Mouse (Mus musculus): ENCODE measurements around the gene Gm49380. TPM values are rescaled to one million over a fixed set of nuclear protein-coding genes. Genes with fewer than 3 reads are reported as not detected.
A peak's percentile ranks its signal among the peaks of the same experiment; 100 is the strongest.

The Gm49380 gene
- polyA plus RNA-seq, 1 experiment from 2014 or later, result not detected

DNA sequence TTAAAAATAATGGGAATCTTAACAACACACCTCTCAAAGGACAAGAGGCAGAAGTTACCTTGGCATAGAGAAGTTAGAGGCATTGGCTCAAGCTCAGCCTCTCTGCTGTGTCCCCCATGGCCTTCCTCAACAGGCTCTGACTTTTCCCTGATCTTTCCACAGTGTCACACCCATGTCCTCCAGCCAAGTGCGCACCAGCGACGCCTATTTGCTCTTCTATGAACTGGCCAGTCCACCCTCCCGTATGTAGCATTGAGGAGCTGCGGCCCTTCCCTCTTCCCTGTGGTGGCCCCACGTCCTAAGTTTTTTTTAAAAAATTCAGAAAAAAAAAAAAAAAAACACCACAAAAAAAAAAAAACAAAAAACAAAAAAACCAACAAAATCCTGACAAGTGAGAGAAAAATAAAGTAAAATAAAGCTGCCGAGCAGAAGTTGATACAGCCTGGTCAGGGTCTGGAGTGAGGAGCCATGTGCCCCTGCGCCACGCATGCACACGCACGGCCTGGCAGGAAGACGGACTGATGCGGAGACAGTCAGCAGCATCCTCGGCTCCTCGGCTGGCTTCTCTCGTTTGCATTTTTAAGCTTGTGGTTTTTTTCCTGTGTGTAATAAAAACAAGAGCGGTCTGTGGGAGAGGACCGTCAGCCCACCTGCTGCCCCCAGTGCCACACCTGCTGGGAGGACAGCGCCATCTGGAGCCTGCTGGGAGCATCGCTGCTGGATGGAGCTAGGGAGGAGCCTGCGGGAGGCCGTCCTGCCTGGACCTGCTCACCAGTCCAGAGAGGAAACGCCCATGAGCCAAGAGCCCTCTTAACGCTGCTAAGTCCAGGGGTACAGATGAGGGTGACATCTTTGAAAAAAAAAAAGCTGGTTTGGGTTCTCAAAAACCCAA lies 19.4 kb downstream of the Gm49380 start:
- no peak overlapping the region for H3K27ac ChIP-seq (ENCODE audit: low read depth, low read length)
- H3K27me3 ChIP-seq (ENCODE audit: control insufficient read depth, insufficient read depth, low read length), result no peaks in the 10 kb centered on the region; the same call in 1 of the 2 replicates
- no peak overlapping the region for H3K4me2 ChIP-seq (ENCODE audit: low read depth, low read length, severe bottlenecking)
- peak; percentile 89 for DNase-seq (ENCODE audit: low spot score)
- WGBS, result 35% methylated on average over 24 of the region's 24 CpGs
- peak; percentile 61; the same call in 1 of the 2 replicates for ATAC-seq (replicated peaks; ENCODE audit: low FRiP score)
- no peak overlapping the region for H3K4me3 ChIP-seq (ENCODE audit: low read depth, low read length)
- peaks cover 5% of the 10 kb centered on the region; the same call in 1 of the 2 replicates for H3K4me1 ChIP-seq (replicated peaks; ENCODE audit: control insufficient read depth, insufficient read depth, low read length)
- no peak overlapping the region for H3K9ac ChIP-seq (ENCODE audit: low read length)
- no peaks in the 10 kb centered on the region for H3K9me3 ChIP-seq (ENCODE audit: control insufficient read depth, low read length)
- no peaks in the 10 kb centered on the region for H3K36me3 ChIP-seq (ENCODE audit: control insufficient read depth, insufficient read depth, low read length)

DNA sequence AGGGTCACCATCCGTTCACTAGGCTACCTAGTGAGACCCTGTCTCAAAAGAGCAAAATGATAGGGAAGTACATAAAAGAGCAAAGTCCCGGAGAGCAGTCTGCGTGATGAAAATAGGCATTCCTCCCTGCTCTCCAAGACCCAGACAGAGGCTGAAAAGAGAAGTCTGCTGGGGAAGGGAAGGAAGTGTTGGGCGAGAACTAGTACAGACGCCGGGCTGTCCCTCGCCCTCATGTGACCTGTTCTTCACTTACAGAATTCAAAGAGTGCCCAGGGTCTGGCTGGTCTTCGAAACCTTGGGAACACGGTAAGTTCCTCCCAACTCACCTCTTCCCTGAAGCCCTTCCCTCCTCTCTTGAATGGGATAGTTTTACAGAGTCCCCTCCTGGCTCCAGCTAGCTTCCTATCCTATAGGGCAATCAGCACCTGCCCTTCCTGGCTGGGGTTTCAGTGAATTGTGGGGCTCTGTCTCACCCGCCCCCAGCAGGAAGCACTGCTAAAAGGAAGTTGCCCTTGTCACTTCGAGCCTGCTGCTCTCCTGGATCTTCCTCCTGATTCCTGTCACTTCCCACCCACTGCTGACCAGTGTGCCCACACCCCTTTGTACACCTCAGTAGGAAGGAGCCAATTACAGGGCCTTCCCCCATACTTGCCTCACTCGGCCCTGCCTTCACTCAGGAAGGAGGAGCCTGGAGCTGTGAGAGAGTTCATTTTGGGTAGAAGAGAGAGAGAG lies 24.3 kb downstream of the Gm49380 start:
- H3K27me3 ChIP-seq (ENCODE audit: control insufficient read depth, insufficient read depth, low read length), result peaks cover 17% of the 10 kb centered on the region

DNA sequence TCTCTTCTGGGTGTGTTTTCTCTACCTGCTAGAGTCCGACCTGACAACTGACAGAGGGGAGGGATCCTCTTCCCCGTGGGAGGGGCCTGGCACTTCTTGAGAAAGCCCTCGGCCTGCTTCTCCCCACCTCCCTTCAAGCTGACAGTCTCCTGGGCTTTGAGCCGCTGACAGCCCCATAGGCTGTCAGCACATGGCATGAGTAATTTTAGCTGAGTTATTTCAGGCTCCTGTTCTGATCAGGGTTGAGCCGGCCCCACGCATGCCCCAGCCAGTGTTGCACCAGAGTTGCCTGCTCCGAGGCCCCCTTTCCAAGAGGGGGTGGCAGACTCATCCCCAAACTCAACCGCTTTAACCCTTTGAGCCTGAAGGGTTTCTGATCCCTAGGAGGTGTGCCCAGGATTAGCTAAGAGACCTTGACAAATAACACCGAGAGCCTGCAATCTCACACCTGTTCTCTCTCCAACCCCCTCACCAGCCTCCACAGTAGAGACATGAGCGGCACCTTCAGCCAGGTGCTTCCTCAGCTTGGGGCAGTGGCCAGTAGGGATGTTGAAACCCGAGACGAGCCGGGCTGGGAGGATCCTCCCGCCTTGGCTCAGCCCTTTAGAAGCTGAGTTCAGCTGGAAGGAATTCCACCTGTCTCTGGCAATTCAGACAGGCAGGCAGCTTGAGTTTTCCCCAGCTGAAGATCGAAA lies 25.4 kb downstream of the Gm49380 start:
- Histone ChIP-seq H3K4me3 (ENCODE audit: low read depth, low read length) (no peak overlapping the region), H3K9ac (ENCODE audit: low read length) (no peak overlapping the region), H3K27me3 (ENCODE audit: control insufficient read depth, insufficient read depth, low read length) (peaks cover 25% of the 10 kb centered on the region), H3K36me3 (ENCODE audit: control insufficient read depth, insufficient read depth, low read length) (no peaks in the 10 kb centered on the region), H3K9me3 (ENCODE audit: control insufficient read depth, low read length) (no peaks in the 10 kb centered on the region), H3K27ac (ENCODE audit: low read depth, low read length) (no peak overlapping the region), H3K4me2 (ENCODE audit: low read depth, low read length, severe bottlenecking) (no peak overlapping the region), H3K4me1 (replicated peaks; ENCODE audit: control insufficient read depth, insufficient read depth, low read length) (peaks cover 27% of the 10 kb centered on the region)
- WGBS, result 12% methylated on average over 15 of the region's 15 CpGs
- DNase-seq (ENCODE audit: low spot score) (no peak), ATAC-seq (replicated peaks; ENCODE audit: low FRiP score) (no peak)

More for the DNA sequence above, 24.3 kb downstream of the Gm49380 start:
- DNase-seq (ENCODE audit: low spot score) (no peak), ATAC-seq (replicated peaks; ENCODE audit: low FRiP score) (no peak)
- Histone ChIP-seq H3K4me1 (replicated peaks; ENCODE audit: control insufficient read depth, insufficient read depth, low read length) (peaks cover 25% of the 10 kb centered on the region), H3K27ac (ENCODE audit: low read depth, low read length) (no peak overlapping the region), H3K4me3 (ENCODE audit: low read depth, low read length) (no peak overlapping the region), H3K9me3 (ENCODE audit: control insufficient read depth, low read length) (no peaks in the 10 kb centered on the region), H3K4me2 (ENCODE audit: low read depth, low read length, severe bottlenecking) (no peak overlapping the region), H3K9ac (ENCODE audit: low read length) (no peak overlapping the region), H3K36me3 (ENCODE audit: control insufficient read depth, insufficient read depth, low read length) (no peaks in the 10 kb centered on the region)
- WGBS, result 68% methylated on average over 12 of the region's 12 CpGs

DNA sequence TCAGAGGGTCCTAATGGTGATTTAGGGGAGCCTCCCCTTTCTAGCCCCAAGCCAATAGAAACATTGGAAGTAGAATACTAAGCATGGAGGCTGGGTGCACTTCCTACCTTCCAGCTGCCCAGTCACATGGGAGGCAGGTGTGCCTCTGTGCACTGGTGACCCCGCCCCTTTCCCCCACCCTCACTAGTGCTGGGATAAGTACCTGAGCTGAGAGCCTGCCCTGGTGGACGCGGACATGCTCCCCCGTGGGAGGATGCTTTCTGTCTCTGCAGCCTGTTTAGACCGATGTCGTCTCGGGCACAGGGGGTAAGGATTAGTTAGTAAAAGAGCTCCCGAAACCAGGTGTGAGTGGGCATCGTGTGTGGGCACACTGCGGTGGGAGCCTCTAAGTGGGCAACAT lies 26.3 kb downstream of the Gm49380 start:
- Histone ChIP-seq H3K4me3 (ENCODE audit: low read depth, low read length) (no peak overlapping the region), H3K27me3 (ENCODE audit: control insufficient read depth, insufficient read depth, low read length) (peaks cover 25% of the 10 kb centered on the region), H3K9ac (ENCODE audit: low read length) (no peak overlapping the region), H3K4me2 (ENCODE audit: low read depth, low read length, severe bottlenecking) (no peak overlapping the region), H3K9me3 (ENCODE audit: control insufficient read depth, low read length) (no peaks in the 10 kb centered on the region), H3K36me3 (ENCODE audit: control insufficient read depth, insufficient read depth, low read length) (no peaks in the 10 kb centered on the region), H3K27ac (ENCODE audit: low read depth, low read length) (no peak overlapping the region), H3K4me1 (replicated peaks; ENCODE audit: control insufficient read depth, insufficient read depth, low read length) (peaks cover 27% of the 10 kb centered on the region)
- ATAC-seq (replicated peaks; ENCODE audit: low FRiP score) (no peak), DNase-seq (ENCODE audit: low spot score) (no peak)
- WGBS, result 43% methylated on average over 10 of the region's 10 CpGs

DNA sequence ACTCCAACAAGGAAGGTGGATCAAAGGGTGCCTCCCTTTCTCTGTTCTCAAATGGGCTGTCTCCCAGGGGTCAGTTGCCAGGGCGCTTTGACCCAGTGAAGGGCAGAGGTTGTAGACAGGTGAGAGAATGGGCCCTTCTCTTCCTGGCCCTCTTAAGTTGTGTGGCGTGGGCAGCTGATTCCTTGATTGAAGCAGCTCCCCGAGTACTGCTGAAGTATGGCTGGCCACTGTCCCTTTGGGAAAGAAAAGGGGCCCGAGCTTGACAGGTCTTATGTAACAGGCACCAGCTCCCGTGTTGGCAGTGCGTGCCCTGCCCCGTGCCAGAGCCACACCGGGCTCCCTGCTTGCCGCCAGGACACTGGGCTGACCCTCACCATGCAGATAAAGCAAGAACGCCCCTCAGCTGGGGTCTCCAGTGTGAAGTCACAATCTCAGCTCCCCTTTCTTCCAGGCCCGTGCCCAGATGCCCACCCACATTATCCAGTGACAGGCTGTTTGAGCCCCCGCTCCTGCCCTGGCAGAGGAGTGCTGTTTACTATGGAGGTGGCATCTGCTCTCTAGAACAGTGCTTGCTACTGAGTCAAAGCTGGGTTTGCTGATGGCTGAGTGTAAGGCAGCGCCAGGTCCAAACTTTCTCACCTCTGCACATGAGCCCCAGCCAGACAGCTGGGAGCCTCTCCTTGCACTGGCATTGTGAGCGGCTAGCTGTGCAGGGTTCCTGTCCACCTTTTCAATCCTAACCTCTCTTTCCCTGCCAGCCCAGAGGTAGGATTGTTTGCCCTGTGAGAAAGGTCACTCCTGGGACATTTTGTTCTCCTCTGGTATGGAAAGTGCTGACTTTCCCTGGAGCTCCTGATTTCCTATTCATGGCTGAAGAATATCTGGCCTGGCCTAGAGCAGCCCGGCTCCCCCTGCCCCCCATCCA lies 27.3 kb downstream of the Gm49380 start:
- ATAC-seq (replicated peaks; ENCODE audit: low FRiP score), result no peak
- H3K4me3 ChIP-seq (ENCODE audit: low read depth, low read length), result no peak overlapping the region; the same call in 1 of the 2 replicates
- 71% methylated on average over 15 of the region's 15 CpGs for WGBS

DNA sequence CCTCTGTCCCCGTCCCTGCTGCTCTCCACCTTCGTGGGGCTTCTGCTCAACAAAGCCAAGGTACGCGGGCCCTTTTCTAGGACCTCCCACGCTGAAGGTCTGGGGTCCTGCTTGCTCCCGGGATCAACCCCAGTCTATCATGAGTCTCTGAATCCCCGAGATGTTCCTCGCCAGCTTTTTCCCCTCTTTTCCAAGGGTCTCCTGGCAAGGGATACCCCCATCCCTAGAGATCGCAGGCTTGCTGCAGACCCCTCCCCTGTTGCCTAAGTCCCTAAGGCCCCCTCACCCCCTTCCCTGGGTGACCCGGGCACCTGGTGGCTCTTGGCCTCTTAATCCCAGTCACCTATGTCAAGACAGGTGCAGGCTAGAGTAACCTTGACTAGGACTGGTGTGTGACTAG lies 28.0 kb downstream of the Gm49380 start:
- WGBS, result 4% methylated on average over 10 of the region's 10 CpGs
- H3K4me3 ChIP-seq (ENCODE audit: low read depth, low read length), result peak overlapping the region; percentile 54
- H3K36me3 ChIP-seq (ENCODE audit: control insufficient read depth, insufficient read depth, low read length), result no peaks in the 10 kb centered on the region
- peaks cover 25% of the 10 kb centered on the region for H3K27me3 ChIP-seq (ENCODE audit: control insufficient read depth, insufficient read depth, low read length)
- no peak overlapping the region for H3K27ac ChIP-seq (ENCODE audit: low read depth, low read length)
- DNase-seq (ENCODE audit: low spot score) (no peak), ATAC-seq (replicated peaks; ENCODE audit: low FRiP score) (0 out of 2 replicates have a peak, but pooled peaks have one; percentile 10)
- H3K9me3 ChIP-seq (ENCODE audit: control insufficient read depth, low read length), result no peaks in the 10 kb centered on the region
- H3K4me2 ChIP-seq (ENCODE audit: low read depth, low read length, severe bottlenecking), result peak overlapping the region; percentile 98
- peaks cover 27% of the 10 kb centered on the region for H3K4me1 ChIP-seq (replicated peaks; ENCODE audit: control insufficient read depth, insufficient read depth, low read length)
- peak overlapping the region; percentile 71 for H3K9ac ChIP-seq (ENCODE audit: low read length)

More for the DNA sequence above, 27.3 kb downstream of the Gm49380 start:
- Histone ChIP-seq H3K9me3 (ENCODE audit: control insufficient read depth, low read length) (no peaks in the 10 kb centered on the region), H3K4me1 (replicated peaks; ENCODE audit: control insufficient read depth, insufficient read depth, low read length) (peaks cover 27% of the 10 kb centered on the region), H3K4me2 (ENCODE audit: low read depth, low read length, severe bottlenecking) (peak overlapping the region; percentile 98; the same call in 1 of the 2 replicates), H3K36me3 (ENCODE audit: control insufficient read depth, insufficient read depth, low read length) (no peaks in the 10 kb centered on the region), H3K27ac (ENCODE audit: low read depth, low read length) (no peak overlapping the region), H3K27me3 (ENCODE audit: control insufficient read depth, insufficient read depth, low read length) (peaks cover 25% of the 10 kb centered on the region), H3K9ac (ENCODE audit: low read length) (peak overlapping the region; percentile 71; the same call in 1 of the 2 replicates)
- no peak for DNase-seq (ENCODE audit: low spot score)

DNA sequence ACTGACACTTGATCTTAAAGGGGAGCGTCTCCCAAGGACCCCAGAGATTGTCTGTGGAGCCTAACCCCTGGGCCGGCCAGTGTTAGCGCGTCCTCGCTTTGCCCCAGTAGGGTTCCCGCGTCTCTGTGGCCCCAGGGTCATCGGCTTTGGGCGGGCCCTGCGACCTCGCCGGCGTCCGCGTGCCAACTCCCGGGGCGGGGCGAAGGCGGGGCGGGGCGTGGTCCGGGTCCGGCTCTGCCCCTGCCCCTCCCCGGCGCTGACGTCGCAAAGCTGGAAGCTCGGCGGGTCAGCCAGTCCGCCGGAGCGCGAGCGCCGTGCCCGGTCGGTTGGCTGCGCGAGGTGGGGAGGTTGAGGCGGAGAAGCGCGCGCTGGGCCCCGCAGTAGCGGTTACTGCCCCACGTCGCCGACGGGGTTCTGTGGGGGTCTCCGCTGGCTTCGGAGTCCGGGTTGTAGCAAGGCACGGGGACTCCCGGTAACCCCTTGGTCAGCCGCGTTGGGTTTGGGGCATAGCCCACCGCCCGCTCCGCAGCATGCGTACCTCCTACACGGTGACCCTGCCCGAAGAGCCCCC lies 28.6 kb downstream of the Gm49380 start:
- Histone ChIP-seq H3K4me3 (ENCODE audit: low read depth, low read length) (peak overlapping the region; percentile 54), H3K9me3 (ENCODE audit: control insufficient read depth, low read length) (no peaks in the 10 kb centered on the region), H3K27me3 (ENCODE audit: control insufficient read depth, insufficient read depth, low read length) (peaks cover 25% of the 10 kb centered on the region), H3K4me2 (ENCODE audit: low read depth, low read length, severe bottlenecking) (peak overlapping the region; percentile 98), H3K36me3 (ENCODE audit: control insufficient read depth, insufficient read depth, low read length) (no peaks in the 10 kb centered on the region), H3K27ac (ENCODE audit: low read depth, low read length) (no peak overlapping the region), H3K9ac (ENCODE audit: low read length) (peak overlapping the region; percentile 71), H3K4me1 (replicated peaks; ENCODE audit: control insufficient read depth, insufficient read depth, low read length) (peaks cover 27% of the 10 kb centered on the region)
- WGBS, result under 1% methylated on average over 58 of the region's 62 CpGs
- DNase-seq (ENCODE audit: low spot score), result peak; percentile 95
- peak; percentile 82 for ATAC-seq (replicated peaks; ENCODE audit: low FRiP score)
